Mouse (Mus musculus): ENCODE data around the gene Ebf3. TPM values are rescaled to one million over a fixed set of nuclear protein-coding genes. Genes with fewer than 3 reads are reported as not detected.

Ebf3 gene
- polyA plus RNA-seq, 1 experiment from 2014 or later = 1.5 TPM

DNA sequence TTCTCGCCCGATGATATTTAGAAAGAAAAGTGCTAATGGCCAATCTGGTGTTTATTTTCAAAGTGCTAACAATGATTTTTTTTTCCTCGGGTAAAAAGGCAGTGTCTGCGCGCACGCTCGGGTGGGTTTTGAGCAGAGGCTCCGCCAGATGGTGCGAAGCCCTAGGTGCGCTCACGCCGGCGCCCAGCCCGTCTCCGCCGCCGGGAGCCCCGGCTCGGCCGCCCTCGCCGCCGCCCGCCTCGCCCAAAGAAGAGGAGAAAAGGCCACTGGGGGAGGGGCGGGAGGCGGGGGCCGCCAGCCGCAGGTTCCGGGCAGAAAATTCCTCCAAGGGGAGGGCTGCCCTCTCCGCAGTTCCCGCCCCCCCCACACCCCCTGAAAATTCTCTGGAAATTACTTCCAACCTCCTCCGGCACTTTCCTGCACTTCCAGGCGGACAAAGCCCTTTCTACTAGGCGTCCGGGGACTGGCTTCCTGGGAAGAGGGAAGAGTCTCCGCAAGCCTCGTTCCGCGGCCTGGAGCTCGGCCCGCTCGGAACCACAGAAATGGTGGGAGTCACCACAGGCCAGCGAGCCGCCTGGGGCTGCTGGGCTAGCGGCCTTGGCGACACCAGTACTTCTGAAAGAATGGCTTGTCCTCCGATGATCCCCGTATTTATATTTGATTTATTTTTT, 4.0 kb downstream of the Ebf3 start:
- no peak for ATAC-seq (replicated peaks; ENCODE audit: low FRiP score)
- 0 out of 2 replicates have a peak overlapping the region, but pooled peaks have one; percentile 7 for H3K9ac ChIP-seq
- peak overlapping the region; percentile 62 for H3K4me3 ChIP-seq (replicated peaks)
- H3K36me3 ChIP-seq = no peaks in the 10 kb centered on the region
- WGBS = under 1% methylated on average over 42 of the region's 49 CpGs
- H3K4me2 ChIP-seq = peak overlapping the region; percentile 74
- H3K27ac ChIP-seq = no peak overlapping the region
- H3K4me1 ChIP-seq = peaks cover 51% of the 10 kb centered on the region
- no peaks in the 10 kb centered on the region for H3K9me3 ChIP-seq (replicated peaks)
- H3K27me3 ChIP-seq = peaks cover 98% of the 10 kb centered on the region

DNA sequence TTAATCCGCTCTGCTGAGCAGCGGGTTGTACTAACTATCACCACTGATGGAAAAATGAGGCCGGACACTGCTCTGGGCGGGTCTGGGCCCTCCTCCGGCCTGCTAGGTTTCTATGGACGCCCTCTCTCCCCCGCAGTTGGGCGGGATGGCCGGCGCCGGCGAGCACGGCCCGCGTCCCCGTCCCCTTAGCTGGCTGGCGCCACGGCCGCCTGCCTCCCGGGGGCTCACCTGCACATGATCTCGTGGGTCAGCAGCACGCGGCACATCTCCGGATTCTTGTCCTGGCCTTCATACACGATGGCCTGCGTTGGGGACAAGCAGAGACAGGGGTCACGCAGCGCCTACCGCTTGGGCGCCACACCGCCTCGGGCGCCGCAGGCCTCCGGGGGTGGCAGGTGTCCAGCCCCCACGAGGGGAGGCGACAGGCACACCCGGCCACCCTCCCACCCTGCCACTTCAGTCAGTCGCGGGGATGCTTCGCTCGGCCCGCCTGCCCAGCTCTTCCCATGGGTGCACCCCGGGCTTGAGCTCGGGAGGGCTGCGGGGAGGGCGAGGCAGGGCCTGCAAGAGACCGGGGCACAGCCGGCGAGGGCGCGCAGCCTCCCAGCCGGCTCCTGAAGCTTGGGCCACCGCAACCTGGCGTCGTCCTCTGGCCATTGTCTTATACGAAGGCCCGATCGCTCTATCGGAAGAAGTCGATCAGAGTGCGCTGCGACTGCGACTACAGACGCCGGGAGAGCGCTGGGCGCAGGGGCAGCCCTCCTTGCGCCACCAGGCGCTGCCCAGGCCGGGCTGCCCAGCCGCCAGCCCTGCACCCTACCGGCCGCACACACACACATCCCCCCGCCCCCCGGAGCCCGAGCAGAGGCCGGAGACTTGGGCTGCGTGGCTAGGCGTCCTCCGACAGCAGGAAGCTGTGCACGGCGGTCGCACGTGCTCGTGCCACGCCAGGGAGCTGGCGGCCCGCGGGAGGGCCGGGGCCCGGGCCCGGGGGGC, 4.9 kb downstream of the Ebf3 start:
- Histone ChIP-seq H3K9ac (peak overlapping the region; percentile 31; the same call in 1 of the 2 replicates), H3K27ac (no peak overlapping the region), H3K9me3 (replicated peaks) (no peaks in the 10 kb centered on the region), H3K4me2 (peak overlapping the region; percentile 74), H3K36me3 (no peaks in the 10 kb centered on the region), H3K27me3 (peaks cover 98% of the 10 kb centered on the region), H3K4me1 (peaks cover 42% of the 10 kb centered on the region), H3K4me3 (replicated peaks) (peak overlapping the region; percentile 62)
- WGBS = 2% methylated on average over 92 of the region's 93 CpGs
- ATAC-seq (replicated peaks; ENCODE audit: low FRiP score) = peak; percentile 55

DNA sequence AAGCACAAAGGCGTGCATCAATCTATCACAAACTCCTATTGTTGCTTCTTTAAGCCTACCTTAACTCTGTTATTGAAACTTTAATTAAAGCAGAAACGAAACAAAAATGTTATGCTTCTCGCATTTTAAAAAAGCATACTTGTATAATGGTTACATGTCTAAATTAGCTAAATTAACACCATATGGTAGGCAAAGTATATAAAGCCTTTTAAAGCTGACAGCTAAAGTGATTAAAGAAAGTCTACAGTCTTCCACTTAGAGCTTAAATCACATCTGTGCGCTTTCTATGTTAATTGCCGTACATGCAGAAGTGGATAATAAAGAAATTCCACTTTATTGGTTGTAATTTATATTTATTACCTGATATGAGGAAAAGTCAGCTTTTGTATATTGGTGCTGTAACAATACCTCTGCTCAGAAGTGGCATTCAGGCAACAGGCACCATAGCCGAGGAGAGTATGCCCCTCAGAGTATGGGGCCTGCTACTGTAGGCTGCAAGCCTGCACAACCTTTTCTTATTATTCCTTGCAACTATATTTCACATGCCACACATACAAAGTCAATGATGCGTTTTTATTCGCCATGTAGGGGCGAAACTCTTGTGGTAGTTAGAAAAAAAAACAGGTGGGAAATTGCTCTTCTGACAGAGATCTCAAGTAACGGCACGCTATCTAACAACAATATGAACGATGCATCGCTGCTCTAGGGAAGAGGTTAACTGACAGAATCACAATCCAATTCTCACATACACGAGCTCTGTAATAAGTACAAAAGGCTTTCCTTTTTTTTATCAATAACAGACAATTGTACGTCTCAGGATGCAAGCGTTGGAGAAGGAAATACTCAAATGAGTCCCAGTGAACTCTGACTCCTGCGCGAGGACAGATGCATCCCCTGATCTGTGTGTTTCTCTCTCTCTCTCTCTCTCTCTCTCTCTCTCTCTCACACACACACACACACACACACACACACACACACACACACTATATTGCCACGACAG, 5.9 kb downstream of the Ebf3 start:
- no peaks in the 10 kb centered on the region for H3K36me3 ChIP-seq
- H3K4me2 ChIP-seq = peak overlapping the region; percentile 74
- H3K4me3 ChIP-seq (replicated peaks) = peak overlapping the region; percentile 62
- 31% methylated on average over 19 of the region's 19 CpGs for WGBS
- H3K4me1 ChIP-seq = peaks cover 36% of the 10 kb centered on the region
- no peak overlapping the region for H3K27ac ChIP-seq
- H3K27me3 ChIP-seq = peaks cover 98% of the 10 kb centered on the region
- no peak overlapping the region for H3K9ac ChIP-seq
- no peak for ATAC-seq (replicated peaks; ENCODE audit: low FRiP score)
- no peaks in the 10 kb centered on the region for H3K9me3 ChIP-seq (replicated peaks)

DNA sequence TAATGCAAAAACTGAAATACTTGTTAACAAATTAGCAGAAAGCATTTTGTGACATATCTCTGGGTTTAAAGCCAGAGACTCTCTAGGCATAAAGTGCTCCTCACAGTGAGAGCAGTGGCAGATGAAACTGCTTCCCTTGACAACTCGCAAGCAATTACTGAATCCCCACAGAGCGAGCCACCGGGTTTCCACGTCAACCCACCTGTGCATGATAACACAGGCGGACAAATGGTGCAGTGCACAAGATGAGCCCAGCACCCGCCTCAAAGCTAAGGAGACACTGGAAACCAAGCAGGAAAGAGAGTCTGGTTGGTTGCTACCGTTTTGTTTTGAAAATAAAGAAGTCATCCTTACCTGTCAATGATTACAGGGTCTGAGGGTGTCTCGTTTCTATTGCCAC, 7.1 kb downstream of the Ebf3 start:
- 27% methylated on average over 8 of the region's 8 CpGs for WGBS
- Histone ChIP-seq H3K36me3 (no peaks in the 10 kb centered on the region), H3K4me1 (peaks cover 29% of the 10 kb centered on the region), H3K27ac (no peak overlapping the region), H3K27me3 (peaks cover 97% of the 10 kb centered on the region), H3K9me3 (replicated peaks) (no peaks in the 10 kb centered on the region), H3K4me3 (replicated peaks) (no peak overlapping the region), H3K4me2 (no peak overlapping the region), H3K9ac (no peak overlapping the region)
- ATAC-seq (replicated peaks; ENCODE audit: low FRiP score) = no peak

DNA sequence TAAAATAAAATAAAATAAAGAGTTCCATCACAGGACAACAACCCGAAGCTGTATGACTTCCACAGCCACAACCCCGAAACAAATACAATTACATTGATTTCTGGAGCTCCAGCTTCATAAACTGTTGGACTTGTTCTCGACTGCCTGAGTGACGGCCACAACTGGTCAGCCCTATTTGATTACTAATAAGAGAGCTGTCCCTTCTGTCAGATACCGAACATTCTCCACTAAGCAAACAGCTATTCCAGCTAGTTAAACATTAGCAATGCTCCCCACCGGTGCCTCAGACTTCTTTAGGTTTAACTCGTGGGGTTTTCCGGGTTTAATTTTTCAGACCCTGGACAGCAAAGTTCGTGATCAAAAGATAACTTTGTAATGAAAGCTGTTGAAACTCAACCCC, 8.1 kb downstream of the Ebf3 start:
- Histone ChIP-seq H3K9me3 (replicated peaks) (no peaks in the 10 kb centered on the region), H3K36me3 (no peaks in the 10 kb centered on the region), H3K27ac (no peak overlapping the region), H3K4me3 (replicated peaks) (no peak overlapping the region), H3K4me1 (peaks cover 37% of the 10 kb centered on the region), H3K4me2 (no peak overlapping the region), H3K9ac (no peak overlapping the region), H3K27me3 (peaks cover 97% of the 10 kb centered on the region)
- no peak for ATAC-seq (replicated peaks; ENCODE audit: low FRiP score)
- 42% methylated on average over 9 of the region's 9 CpGs for WGBS

DNA sequence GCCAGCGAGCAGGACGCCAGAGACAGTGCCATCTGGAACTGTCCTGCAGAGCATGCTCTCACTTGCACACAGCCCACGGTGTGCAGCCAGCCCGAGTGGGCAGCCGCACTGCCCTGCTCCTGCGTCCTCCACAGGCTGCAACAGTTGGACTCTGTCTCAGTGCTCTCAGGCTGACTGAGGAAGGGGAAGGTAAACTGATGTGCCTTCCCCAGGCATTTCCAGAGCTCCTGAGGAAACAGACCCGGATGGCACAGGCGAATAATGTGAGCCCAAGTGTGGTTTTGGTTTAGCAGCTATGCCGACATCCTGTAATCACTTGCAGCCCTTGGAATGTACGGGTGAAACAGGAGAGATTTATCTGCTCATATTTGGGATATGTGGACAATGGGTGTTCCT, 10.5 kb downstream of the Ebf3 start:
- Histone ChIP-seq H3K27ac (no peak overlapping the region), H3K9ac (no peak overlapping the region), H3K4me2 (peak overlapping the region; percentile 7; the same call in 1 of the 2 replicates), H3K9me3 (replicated peaks) (no peaks in the 10 kb centered on the region), H3K4me1 (peaks cover 28% of the 10 kb centered on the region), H3K36me3 (no peaks in the 10 kb centered on the region), H3K27me3 (peaks cover 97% of the 10 kb centered on the region), H3K4me3 (replicated peaks) (no peak overlapping the region)
- WGBS = 37% methylated on average over 10 of the region's 10 CpGs
- 0 out of 2 replicates have a peak, but pooled peaks have one; percentile 36 for ATAC-seq (replicated peaks; ENCODE audit: low FRiP score)

DNA sequence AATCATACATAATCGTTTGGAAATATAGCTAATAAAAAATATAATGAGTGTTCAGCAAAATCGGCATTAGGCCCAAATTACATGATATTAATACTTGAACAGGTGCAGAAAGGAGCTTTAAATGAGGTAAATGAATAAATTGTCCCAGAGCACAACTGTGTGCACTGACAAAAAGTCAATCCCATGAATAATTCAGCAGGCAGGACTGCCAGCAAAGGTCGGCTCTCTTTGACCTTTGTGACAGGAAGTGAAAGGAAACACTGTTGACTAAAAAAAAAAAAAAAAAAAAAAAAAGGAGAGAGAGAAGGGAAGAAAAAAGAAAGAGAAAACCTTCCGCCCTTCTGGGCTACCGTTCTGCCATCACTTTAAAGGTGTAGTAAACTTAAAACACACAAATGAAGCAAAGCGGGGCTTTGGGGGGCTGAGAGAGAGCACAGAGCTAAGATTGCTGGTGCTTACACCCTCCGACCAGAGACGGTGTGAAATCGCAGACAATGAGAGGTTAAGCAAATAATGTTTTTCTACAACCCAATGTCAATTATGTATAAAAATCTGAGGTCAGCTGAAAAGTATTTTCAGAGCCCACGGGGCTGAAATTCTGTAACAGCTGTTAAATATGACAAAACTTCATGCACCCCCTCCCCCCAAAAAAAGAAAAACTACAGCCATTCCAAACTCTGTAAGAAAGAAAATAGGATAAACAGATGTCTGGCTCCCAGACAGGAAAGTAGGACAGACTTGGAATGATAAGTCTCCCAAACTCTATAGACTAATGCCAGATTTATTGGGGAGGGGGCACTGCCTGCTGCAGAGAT, 11.1 kb downstream of the Ebf3 start:
- Histone ChIP-seq H3K4me3 (replicated peaks) (no peak overlapping the region), H3K9me3 (replicated peaks) (no peaks in the 10 kb centered on the region), H3K27ac (no peak overlapping the region), H3K9ac (no peak overlapping the region), H3K27me3 (peaks cover 97% of the 10 kb centered on the region), H3K36me3 (no peaks in the 10 kb centered on the region), H3K4me2 (peak overlapping the region; percentile 7; the same call in 1 of the 2 replicates), H3K4me1 (peaks cover 28% of the 10 kb centered on the region)
- no peak for ATAC-seq (replicated peaks; ENCODE audit: low FRiP score)
- 32% methylated on average over 10 of the region's 10 CpGs for WGBS

DNA sequence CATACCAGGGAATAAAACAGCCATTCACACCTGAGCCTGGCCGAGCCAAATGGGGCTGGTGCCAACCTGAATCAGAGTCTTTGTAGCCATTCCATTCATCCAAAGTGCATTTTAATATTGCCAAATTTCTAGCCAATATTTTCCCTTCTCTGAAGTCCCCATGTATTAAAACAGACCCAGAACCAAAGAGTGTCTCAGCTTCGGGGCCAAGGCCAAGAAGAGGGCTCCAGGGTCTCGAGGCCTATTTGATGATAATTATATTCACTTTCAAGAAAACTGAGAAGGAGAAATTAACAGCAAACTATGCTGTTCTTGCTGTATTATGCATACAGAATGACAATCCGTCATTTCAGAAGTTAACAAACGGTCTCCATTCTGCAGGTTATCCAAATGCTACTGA, 12.1 kb downstream of the Ebf3 start:
- 84% methylated on average over 5 of the region's 5 CpGs for WGBS
- Histone ChIP-seq H3K9me3 (replicated peaks) (no peaks in the 10 kb centered on the region), H3K27ac (no peak overlapping the region), H3K36me3 (no peaks in the 10 kb centered on the region), H3K4me3 (replicated peaks) (no peak overlapping the region), H3K4me2 (no peak overlapping the region), H3K27me3 (peaks cover 99% of the 10 kb centered on the region), H3K4me1 (peaks cover 38% of the 10 kb centered on the region), H3K9ac (no peak overlapping the region)
- no peak for ATAC-seq (replicated peaks; ENCODE audit: low FRiP score)

DNA sequence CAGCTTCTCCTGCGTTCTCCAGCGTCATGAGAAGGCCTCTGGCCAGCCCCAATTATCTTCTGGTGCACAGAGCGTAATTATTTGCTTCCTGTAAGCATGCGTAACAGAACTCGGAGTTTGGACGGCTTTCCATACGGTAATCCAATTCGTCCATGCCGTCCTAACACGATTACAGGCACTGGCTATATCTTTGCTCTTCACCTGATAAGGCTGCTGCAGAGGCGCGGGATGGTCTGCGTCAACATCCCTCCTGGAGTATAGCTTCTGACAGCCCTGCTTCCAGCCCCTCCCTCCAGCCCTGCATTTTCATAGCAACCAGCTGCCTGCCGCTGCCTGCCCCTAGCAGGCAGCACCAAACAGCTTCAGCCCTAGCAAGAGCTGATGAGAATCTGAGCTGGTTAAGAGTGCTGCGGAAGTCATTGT, 12.9 kb downstream of the Ebf3 start:
- H3K4me1 ChIP-seq = peaks cover 41% of the 10 kb centered on the region
- no peak overlapping the region for H3K4me3 ChIP-seq (replicated peaks)
- WGBS = 24% methylated on average over 15 of the region's 15 CpGs
- no peak overlapping the region for H3K27ac ChIP-seq
- H3K36me3 ChIP-seq = no peaks in the 10 kb centered on the region
- ATAC-seq (replicated peaks; ENCODE audit: low FRiP score) = no peak
- H3K9ac ChIP-seq = no peak overlapping the region
- no peaks in the 10 kb centered on the region for H3K9me3 ChIP-seq (replicated peaks)
- H3K4me2 ChIP-seq = peak overlapping the region; percentile 36
- peaks cover 99% of the 10 kb centered on the region for H3K27me3 ChIP-seq

DNA sequence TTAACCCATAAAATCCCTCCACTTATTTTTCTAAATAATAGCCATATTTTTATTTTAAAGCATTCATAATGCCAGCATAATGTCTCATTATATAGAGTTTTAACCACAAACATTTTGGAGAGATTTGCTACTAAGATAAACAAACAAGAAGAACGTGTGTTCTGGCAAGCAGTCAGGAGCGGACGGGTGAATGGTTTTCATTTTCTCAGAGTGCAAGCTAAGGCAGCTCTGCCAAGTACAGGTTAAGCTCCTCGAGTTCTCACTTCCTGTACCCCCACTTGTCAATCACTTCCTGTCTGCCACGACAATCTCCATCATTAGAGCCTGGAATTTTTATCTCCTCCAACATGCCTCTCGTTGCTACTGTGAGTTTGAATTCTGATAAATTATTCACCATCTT, 13.4 kb downstream of the Ebf3 start:
- Histone ChIP-seq H3K27me3 (peaks cover 98% of the 10 kb centered on the region), H3K9ac (no peak overlapping the region), H3K4me1 (peaks cover 37% of the 10 kb centered on the region), H3K36me3 (no peaks in the 10 kb centered on the region), H3K4me3 (replicated peaks) (no peak overlapping the region), H3K27ac (no peak overlapping the region), H3K4me2 (no peak overlapping the region), H3K9me3 (replicated peaks) (no peaks in the 10 kb centered on the region)
- 26% methylated on average over 6 of the region's 6 CpGs for WGBS
- ATAC-seq (replicated peaks; ENCODE audit: low FRiP score) = no peak

DNA sequence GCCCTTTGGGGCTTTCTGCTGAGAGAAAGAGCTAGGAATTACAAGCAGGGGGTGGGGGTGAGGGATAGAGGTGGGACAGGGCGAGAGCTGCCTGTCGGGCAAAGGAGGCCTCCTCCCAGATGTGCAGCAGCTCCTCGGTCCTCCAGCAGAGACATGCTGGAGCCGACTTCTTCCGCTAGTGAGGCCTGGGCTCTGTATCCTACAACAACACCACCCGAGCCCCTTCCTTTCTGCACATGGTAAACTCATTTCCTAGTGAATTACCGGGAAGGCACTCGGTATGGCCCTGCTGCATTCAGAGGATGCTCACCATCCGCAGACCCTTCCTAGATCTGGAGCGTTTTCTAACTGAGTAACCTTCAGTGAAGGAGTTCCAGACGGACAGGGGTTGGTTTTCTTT, 14.1 kb downstream of the Ebf3 start:
- Histone ChIP-seq H3K4me2 (0 out of 2 replicates have a peak overlapping the region, but pooled peaks have one; percentile 5), H3K27ac (no peak overlapping the region), H3K27me3 (peaks cover 98% of the 10 kb centered on the region), H3K9me3 (replicated peaks) (no peaks in the 10 kb centered on the region), H3K36me3 (no peaks in the 10 kb centered on the region), H3K9ac (no peak overlapping the region), H3K4me1 (peaks cover 37% of the 10 kb centered on the region), H3K4me3 (replicated peaks) (no peak overlapping the region)
- ATAC-seq (replicated peaks; ENCODE audit: low FRiP score) = no peak
- 39% methylated on average over 11 of the region's 11 CpGs for WGBS

Data from kidney, embryonic 15.5 days (tissue).